Mouse (Mus musculus) G1E (cell line): ENCODE results near the gene Pcnx3.

ENCODE experiments used
- CTCF ChIP-seq: IDR thresholded peaks from 2 replicates; pipeline ENCODE4 v1.5.1; 2012; ENCODE audit warnings: low read depth, low read length, inconsistent platforms, mixed read lengths
- GATA1 ChIP-seq: IDR thresholded peaks from 2 replicates; pipeline ENCODE4 v1.6.1; 2012; ENCODE audit warnings: borderline replicate concordance, low read length, inconsistent platforms, mixed read lengths
- POLR2AphosphoS5 ChIP-seq: IDR thresholded peaks from 2 replicates; pipeline ENCODE4 v1.6.1; 2012; ENCODE audit warnings: low read depth, low read length, inconsistent platforms; ENCODE audit not compliant: insufficient replicate concordance

GRCm38 (mm10) chr19:5710068-5710467 is 21.4 kb upstream of the Pcnx3 start:
- TF ChIP-seq CTCF (no peak), GATA1 (no peak), POLR2AphosphoS5 (no peak)
